Mouse (Mus musculus): ENCODE results near the gene Ppp1r1b.
A peak's percentile ranks its signal among the peaks of the same experiment; 100 is the strongest.
"Not testable (repeated sequence)": the region's sequence is repeated elsewhere in the genome, so short reads cannot be mapped to it uniquely, and the experiment has no call there.

Gene Ppp1r1b

DNA sequence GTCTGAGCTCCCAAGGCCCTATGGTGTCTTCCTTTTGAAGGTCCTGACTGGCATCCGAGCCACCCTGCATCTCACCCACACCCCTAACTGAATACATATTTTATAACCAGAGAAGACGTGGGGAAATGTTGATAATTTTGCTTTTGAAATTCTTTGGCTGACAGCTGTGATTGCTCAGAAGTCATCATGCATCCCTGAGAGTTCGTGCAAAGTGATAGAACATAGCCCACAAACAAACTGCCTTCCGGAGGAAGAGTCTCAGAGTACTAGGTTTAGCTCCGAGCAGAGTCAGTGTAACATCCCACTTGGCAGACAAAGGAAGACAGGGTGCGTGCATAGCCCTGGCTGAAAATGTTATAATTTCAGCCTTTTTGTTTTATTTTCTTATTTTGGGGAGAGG, 25.0 kb downstream of the Ppp1r1b start:
- DNase-seq (ENCODE audit: low read depth): no peak

GRCm38 (mm10) chr11:98374266-98374665, 26.1 kb downstream of the Ppp1r1b start:
- no peak for DNase-seq (ENCODE audit: low read depth)

DNA sequence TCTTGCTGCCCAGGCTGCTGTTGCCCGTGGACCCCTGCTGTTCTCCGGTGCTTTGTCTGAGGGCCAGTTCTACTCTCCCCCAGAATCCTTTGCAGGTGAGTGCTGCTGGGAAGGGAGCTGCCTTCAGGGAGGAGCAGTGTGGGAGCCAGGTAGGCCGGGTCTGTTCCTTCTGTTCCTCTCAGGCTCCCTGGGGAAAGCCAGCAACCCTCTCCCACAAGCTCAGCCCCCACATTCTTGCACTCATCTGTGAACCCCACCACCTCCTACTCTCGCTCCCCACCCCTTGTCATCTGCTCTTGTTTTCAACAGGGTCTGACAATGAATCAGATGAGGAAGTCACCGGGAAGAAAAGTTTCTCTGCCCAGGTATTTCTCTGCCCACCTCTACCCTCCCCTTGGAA, 28.6 kb downstream of the Ppp1r1b start:
- no peak for DNase-seq (ENCODE audit: low read depth)

DNA sequence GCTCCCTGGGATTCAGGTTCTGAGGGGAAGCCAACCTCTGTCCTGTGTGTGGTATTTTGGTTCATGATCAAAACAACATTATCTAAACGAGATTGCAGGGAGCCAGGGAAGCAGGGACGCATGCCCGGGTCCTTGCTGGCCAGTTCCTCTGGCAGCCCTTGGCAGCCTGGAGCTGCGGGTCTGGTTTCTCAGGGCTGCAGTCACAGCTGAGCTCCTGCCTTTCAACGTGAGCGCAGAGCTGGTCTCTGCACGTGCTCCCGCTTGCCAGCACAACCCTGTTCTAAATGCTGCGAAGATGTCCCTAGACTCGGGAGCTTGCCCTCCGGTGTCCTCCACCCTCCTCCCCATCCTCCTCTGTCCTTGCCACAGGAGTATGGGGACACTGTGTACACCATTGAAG, 29.6 kb downstream of the Ppp1r1b start:
- DNase-seq (ENCODE audit: low read depth): no peak

- DNase-seq (ENCODE audit: low read depth): no peak
Observed at GRCm38 (mm10) chr11:98379379-98379778, 31.2 kb downstream of the Ppp1r1b start.

DNA sequence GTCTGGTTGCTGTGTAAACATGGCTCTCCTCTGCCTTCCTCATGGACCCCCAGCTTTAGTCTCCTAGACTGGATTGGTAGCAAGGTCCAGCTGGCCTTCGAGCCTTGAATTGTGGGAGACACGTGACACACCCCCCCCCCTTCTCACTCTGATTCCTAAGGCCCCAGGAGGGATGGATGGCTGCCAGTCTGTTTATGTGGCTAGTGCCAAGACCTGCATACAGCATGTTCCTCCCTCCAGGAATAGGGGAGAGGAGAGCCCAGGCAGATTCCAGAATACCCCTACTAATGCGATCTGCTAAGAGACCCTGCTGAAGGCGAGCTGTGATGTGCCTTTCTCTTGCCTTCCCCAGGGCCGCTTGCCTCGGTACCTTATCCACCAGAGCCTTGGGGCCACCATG, 31.9 kb downstream of the Ppp1r1b start:
- no peak for DNase-seq (ENCODE audit: low read depth)

DNA sequence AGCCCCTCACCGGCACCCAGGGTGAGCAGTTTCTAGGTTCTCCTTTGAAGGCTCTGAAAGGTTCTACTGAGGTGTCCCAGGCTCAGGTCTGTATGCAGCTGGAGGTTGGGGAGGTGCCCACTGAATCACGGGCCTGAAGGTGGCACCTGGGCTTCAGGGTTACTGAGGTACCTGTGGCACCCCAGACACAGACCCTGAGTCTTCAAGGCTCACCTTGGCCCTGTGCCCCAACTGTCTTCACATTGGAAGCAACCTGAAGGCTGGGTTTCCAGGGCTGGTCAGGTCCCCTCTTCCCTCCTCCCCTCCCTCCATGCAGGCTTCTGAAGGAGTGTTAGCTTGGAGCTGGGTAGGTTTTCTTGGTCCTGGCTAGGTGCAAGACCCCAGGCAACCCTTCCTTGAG, 33.4 kb downstream of the Ppp1r1b start:
- no peak for DNase-seq (ENCODE audit: low read depth)

DNA sequence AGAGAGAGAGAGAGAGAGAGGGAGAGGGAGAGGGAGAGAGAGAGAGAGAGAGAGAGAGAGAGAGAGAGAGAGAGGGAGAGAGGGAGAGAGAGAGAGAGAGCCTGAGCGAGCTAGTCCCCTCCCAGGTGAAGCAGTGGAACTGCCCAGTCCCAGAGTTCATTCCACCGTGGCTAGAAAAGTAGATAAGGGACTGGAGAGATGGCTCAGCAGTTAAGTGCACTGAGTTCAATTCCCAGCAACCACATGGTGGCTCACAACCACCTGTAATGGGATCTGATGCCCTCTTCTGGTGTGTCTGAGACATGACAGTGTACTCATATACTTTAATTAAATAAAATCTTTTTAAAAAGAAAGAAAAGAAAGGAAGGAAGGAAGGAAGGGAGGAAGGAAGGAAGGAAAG, 34.2 kb downstream of the Ppp1r1b start:
- not testable (repeated sequence) for DNase-seq (ENCODE audit: low read depth)

DNA sequence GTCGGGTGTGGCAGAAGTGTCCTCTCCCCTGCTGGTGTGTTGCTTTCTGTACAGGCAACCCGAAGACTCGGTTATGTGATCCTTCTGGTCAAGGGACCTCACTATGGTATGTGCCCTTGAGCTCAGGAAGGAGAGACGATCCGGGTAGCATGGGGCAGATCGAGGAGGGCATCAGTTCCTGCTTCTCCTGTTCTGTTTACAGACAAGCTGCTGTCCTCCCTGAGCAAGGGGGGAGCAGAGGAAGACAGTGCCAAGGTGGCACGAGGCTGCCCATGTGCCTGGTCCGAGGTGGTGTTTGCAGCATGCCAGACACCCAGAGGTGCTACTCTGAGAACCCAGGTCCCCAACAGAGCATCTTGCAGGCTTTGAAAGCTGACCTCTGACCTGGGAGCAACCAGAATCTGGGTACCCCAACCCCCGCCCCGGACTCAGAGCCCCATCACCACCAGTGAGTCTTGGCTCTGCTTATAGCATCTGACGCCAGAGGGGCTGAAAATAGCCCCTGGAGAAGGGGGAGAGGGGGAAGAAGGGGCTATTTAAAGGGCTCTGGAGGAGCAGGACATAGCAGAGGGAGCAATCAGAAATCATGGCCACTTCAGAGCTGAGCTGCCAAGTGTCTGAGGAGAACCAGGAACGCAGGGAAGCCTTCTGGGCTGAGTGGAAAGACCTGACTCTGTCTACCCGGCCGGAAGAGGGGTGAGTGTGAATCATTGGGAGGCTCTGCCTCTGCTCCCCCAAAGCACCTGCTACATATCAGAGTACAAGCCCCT, 35.2 kb downstream of the Ppp1r1b start, which contains the start of gene Tcap:
Gene Tcap, plus strand, starts transcription at position 551 of the 770 bp plus-strand sequence.
- no peak for DNase-seq (ENCODE audit: low read depth)

DNA sequence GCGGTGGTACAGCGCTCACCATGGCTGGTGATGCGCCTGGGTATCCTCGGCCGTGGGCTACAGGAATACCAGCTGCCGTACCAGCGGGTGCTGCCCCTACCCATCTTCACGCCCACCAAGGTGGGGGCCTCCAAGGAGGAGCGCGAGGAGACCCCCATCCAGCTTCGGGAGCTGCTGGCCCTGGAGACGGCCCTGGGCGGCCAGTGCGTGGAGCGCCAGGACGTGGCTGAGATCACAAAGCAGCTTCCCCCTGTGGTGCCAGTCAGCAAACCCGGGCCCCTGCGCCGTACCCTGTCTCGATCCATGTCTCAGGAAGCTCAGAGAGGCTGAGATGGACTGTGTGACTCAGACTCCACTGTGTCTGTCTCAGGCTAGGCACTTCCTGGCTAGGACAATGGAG, 36.0 kb downstream of the Ppp1r1b start:
- no peak for DNase-seq (ENCODE audit: low read depth)

DNA sequence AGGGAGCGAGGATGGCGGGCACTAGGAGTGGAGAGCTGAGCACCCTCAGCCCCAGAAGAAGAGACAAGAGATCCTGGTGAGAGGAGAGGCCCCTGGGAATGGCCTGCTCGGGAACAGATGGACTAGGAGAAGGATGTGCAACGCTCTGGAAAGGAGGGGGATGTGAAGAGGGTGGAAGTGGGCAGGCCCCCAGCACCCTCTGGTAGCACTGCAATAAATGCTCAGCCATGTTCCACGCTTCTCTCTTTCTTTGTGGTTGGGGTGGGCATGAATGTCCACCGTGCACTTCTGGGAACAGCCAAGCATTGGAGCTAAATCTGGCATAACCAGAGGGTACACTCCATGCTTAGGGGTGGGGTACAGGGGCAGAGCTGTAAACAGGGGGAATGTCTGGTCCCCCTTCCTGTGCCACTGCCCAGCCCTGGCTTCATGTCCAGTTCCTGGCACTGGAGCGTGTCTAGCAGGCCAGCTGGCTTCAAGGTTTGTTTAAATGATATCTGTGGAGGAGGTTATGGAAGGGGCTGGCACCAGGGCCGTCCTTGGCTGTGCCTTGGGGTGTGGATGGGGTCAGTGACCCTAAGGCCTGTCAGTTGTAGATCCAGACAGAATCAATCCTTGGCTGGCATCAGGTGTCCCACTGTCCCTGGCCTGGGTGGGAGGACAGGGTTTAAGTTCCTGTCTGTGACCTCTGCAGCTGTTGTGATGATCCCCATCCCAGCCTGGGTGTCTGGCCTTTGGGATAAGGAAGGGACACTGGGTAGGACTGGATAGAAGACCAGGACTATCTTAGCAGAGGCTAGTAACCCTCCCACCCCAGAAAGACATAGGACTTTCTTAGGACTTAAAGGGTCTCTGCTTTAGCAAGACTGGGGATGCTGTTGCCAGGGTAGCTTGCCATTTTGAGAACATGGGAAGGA, 36.8 kb downstream of the Ppp1r1b start:
- no peak for DNase-seq (ENCODE audit: low read depth)

DNA sequence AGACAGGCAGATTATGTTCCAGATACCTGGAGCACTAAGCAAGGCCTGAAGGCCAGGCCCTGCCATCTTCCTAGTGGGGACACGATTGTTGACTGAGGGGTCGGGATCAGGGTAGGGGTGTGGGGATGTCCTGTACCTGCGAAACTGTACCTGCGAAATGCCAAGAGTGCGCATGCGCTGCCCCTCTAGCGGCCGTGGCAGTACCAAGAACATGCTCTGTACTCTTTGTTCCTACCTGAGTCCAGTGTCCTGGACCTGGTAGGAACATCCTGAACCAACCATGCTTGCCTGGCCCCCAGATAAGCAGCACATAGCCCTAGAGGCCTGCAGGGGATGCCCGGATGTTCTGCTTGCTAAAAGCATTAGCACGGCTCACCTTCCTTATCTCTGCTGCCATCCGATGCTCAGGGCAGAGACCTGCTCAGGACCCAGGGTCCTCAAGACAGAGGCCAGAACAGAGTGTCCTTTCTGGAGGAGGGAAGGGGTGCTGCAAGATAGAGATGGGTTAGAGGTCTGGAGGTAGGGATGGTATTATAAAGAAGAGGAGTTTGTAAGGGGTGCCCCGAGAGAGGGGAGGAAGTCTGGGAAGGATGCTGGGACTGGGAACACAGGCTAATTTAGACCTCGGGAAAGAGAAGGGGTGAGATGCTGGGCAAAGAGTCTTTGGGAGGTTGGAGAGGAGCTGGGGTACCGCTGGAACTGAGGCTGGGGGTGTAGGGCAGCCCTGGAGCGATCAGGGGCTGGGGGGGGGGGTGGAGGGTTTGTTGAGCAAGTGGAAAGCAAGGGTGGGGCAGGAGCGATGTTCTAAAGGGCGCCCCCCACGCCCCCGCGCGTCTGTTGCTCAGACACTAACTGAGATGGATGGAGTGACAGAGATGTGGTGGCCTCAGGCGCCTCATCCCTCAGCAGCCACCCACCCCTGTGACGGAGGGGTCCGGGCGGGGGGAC, 37.7 kb downstream of the Ppp1r1b start, which contains the start of gene Pnmt:
Gene Pnmt, plus strand, starts transcription at position 813 of the 948 bp plus-strand sequence.
- no peak for DNase-seq (ENCODE audit: low read depth)

GRCm38 (mm10) chr11:98386596-98386995, 38.4 kb downstream of the Ppp1r1b start:
- peak; percentile 42 for DNase-seq (ENCODE audit: low read depth)

GRCm38 (mm10) chr11:98387056-98387577, 38.9 kb downstream of the Ppp1r1b start:
- no peak for DNase-seq (ENCODE audit: low read depth)

DNA sequence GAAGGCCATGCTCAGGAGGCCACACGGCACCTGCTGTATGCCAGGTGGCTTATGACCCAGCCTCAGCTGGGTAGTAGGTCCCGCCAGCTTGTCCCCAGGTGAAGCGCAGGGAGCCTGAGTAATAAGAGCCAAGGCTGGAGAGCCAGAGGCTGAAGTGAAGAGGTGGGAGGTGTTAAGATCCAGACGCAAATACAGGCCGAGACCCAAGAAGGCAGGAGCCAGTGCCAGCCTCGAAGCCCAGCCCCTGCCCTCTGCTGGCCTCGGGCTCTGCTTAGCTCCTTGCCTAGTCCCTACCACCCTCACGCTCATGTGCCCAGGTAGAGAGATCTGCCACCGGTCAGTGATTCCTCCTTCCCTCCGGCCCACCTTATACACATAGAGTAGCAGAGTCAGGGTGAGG, 40.1 kb downstream of the Ppp1r1b start:
- DNase-seq (ENCODE audit: low read depth): no peak

DNA sequence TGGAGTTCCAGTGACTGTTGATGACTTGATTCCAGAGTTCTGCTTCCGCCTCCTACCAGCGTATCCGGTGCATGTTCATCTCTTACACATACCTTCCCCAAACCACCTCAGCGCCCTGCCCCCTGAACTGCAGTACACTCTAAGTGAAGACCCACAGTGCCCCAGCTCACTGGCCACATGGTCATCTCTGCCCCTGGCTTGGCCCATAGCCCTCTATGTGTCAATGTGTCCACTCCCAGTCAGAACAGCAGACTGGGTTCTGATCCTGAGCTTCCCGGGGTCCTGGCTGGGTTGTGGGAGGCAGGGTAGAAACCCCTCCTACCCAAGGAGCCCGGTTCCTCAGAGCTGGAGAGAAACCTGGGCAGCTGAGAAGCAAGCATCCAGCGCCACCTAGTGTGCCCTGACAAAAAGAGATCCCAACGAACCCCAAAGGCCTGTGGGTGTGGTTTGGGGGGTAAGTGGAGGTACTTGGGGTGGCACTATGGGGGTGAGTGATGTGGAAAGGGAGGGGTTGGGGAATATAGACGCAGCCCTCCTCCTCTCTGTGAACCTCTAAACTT, 41.1 kb downstream of the Ppp1r1b start:
- DNase-seq (ENCODE audit: low read depth): peak; percentile 70

GRCm38 (mm10) chr11:98390141-98390540, 41.9 kb downstream of the Ppp1r1b start:
- DNase-seq (ENCODE audit: low read depth): no peak

- no peak for DNase-seq (ENCODE audit: low read depth)
Observed at GRCm38 (mm10) chr11:98392034-98392433, 43.8 kb downstream of the Ppp1r1b start.

DNA sequence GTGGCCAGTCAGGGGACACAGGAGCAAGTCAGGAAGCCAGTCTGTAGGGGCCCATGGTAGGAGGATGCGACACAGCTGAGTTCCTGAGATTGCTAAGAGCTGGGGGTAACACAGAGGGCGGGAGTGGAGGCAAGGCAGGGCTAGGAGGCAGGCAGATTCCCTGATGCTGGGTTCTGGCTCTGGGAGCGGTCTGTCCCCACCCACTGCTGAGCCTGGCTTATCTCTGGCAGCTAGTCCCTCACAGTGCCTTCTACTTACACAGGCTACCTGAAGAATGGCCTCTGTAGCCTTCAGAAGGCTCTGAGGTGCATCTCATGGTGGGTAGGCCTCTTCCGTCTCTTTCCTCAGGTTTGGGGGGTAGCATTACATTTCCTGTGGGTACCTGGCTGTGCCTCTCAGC, 44.4 kb downstream of the Ppp1r1b start:
- no peak for DNase-seq (ENCODE audit: low read depth)

- peak; percentile 68 for DNase-seq (ENCODE audit: low read depth)
Observed at GRCm38 (mm10) chr11:98393317-98393716, 45.1 kb downstream of the Ppp1r1b start.

- no peak for DNase-seq (ENCODE audit: low read depth)
Observed at GRCm38 (mm10) chr11:98394301-98394700, 46.1 kb downstream of the Ppp1r1b start.

Measured in naive thymus-derived CD4-positive, alpha-beta T cell, adult 2 months (primary cell).